Mouse (Mus musculus) Patski (cell line): ENCODE data around the gene Tspan9. TPM values are rescaled to one million over a fixed set of nuclear protein-coding genes. Genes with fewer than 3 reads are reported as not detected.

Source experiments
- ATAC-seq: fragments of 100-300 bp; one replicate; pipeline ENCODE4 v1.8.0; 2021
- CTCF ChIA-PET: fragments of 350-600 bp; sonication (Branson Sonifier 250); formaldehyde crosslinking; loops from one replicate; lab custom pipeline; 2022; ENCODE audit warnings: inconsistent platforms; lab: Charles Lee
- POLR2A ChIA-PET: fragments of 350-600 bp; sonication (Branson Sonifier 250); formaldehyde crosslinking; loops from one replicate; lab custom pipeline; 2022; ENCODE audit warnings: antibody characterized with exemption, inconsistent platforms; lab: Charles Lee
- DNase-seq: peaks from one replicate; pipeline ENCODE4 v3.0.0-alpha.2; 2011; ENCODE audit warnings: low read depth, low spot score
- H3K27me3 ChIP-seq: fragments of 371-371 bp; one replicate; pipeline ENCODE4 v1.5.1; 2021
- CTCF ChIP-seq: fragments of 100-300 bp; IDR thresholded peaks from one replicate; pipeline ENCODE4 v1.5.1; 2021
- in situ Hi-C: fragments of 300-500 bp; cut with MboI; formaldehyde crosslinking; loops from 3 replicates; pipeline ENCODE4 v1.11.1; 2018; ENCODE audit warnings: low pct_unique_long_range_greater_than_20kb, mixed read lengths
- polyA plus RNA-seq: library from polyadenylated mRNA; unstranded; gene quantifications from one replicate; pipeline ENCODE4 v1.2.3, GENCODE M21; 2021

Tspan9 gene
- polyA plus RNA-seq, 1 experiment from 2014 or later: 135 TPM

- ChIA-PET CTCF (no interaction called here), POLR2A (no interaction called here)
- no peak for DNase-seq
- peaks cover 23% of the 10 kb centered on the region for H3K27me3 ChIP-seq
- peak; percentile 51 for ATAC-seq
- no peak for TF ChIP-seq CTCF
- in situ Hi-C loops: no loop called here
These were observed 217.5 kb downstream of the Tspan9 start for GRCm38 (mm10) chr6:127925915-127926314.

GRCm38 (mm10) chr6:127924750-127925149 lies 218.6 kb downstream of the Tspan9 start:
- ChIA-PET POLR2A (no interaction called here), CTCF (interaction anchor here (0.6 kb wide), 1 partner anchor 30 kb away, joined by 3 read pairs; no protein-coding TSS in a partner anchor)
- DNase-seq: no peak
- ATAC-seq: no peak
- peaks cover 24% of the 10 kb centered on the region for H3K27me3 ChIP-seq
- in situ Hi-C loops: no loop called here
- no peak for TF ChIP-seq CTCF

GRCm38 (mm10) chr6:127923296-127923695 lies 220.1 kb downstream of the Tspan9 start:
- no peak for TF ChIP-seq CTCF
- no peak for ATAC-seq
- peaks cover 24% of the 10 kb centered on the region for H3K27me3 ChIP-seq
- in situ Hi-C loops: no loop called here
- DNase-seq: no peak
- ChIA-PET CTCF (no interaction called here), POLR2A (no interaction called here)

- TF ChIP-seq CTCF: no peak
- H3K27me3 ChIP-seq: peaks cover 22% of the 10 kb centered on the region
- ChIA-PET CTCF (interaction anchor here (1.8 kb wide), 1 partner anchor 9 kb away, joined by 4 read pairs; no protein-coding TSS in a partner anchor), POLR2A (no interaction called here)
- DNase-seq: no peak
- in situ Hi-C loops: no loop called here
- ATAC-seq: no peak
These were observed 221.4 kb downstream of the Tspan9 start for GRCm38 (mm10) chr6:127921996-127922395.

- ChIA-PET CTCF (interaction anchor here (0.6 to 2.0 kb wide), 7 partner anchors 10 to 393 kb away, joined by 3 to 9 read pairs (median 4); no protein-coding TSS in a partner anchor), POLR2A (no interaction called here)
- in situ Hi-C loops: no loop called here
- DNase-seq: peak; percentile 13
- peak; percentile 65 for ATAC-seq
- peak; percentile 87 for TF ChIP-seq CTCF
- H3K27me3 ChIP-seq: peaks cover 16% of the 10 kb centered on the region
These were observed 222.7 kb downstream of the Tspan9 start for GRCm38 (mm10) chr6:127920652-127921051.

GRCm38 (mm10) chr6:127919491-127919890 lies 223.9 kb downstream of the Tspan9 start:
- in situ Hi-C loops: no loop called here
- no peak for DNase-seq
- peaks cover 11% of the 10 kb centered on the region for H3K27me3 ChIP-seq
- ChIA-PET POLR2A (no interaction called here), CTCF (interaction anchor here (1.2 to 2.0 kb wide), 3 partner anchors 9 to 33 kb away, joined by 3 to 9 read pairs (median 7); no protein-coding TSS in a partner anchor)
- ATAC-seq: no peak
- no peak for TF ChIP-seq CTCF

- ATAC-seq (no peak), DNase-seq (no peak)
- ChIA-PET POLR2A (interaction anchor here (0.6 kb wide), 1 partner anchor 81 kb away, joined by 3 read pairs; no protein-coding TSS in a partner anchor), CTCF (no interaction called here)
- no peak for TF ChIP-seq CTCF
- peaks cover 5% of the 10 kb centered on the region for H3K27me3 ChIP-seq
- in situ Hi-C loops: no loop called here
These were observed 225.7 kb downstream of the Tspan9 start for GRCm38 (mm10) chr6:127917712-127918111.

GRCm38 (mm10) chr6:127916993-127917392 lies 226.4 kb downstream of the Tspan9 start:
- peaks cover 3% of the 10 kb centered on the region for H3K27me3 ChIP-seq
- POLR2A ChIA-PET: no interaction called here
- CTCF ChIA-PET: no interaction called here
- DNase-seq: no peak
- no peak for TF ChIP-seq CTCF
- in situ Hi-C loops: no loop called here
- ATAC-seq: no peak

GRCm38 (mm10) chr6:127912938-127913337 lies 230.5 kb downstream of the Tspan9 start:
- H3K27me3 ChIP-seq: peaks cover 12% of the 10 kb centered on the region
- ATAC-seq: no peak
- ChIA-PET POLR2A (no interaction called here), CTCF (no interaction called here)
- TF ChIP-seq CTCF: no peak
- in situ Hi-C loops: no loop called here
- no peak for DNase-seq

GRCm38 (mm10) chr6:127911687-127912086 lies 231.7 kb downstream of the Tspan9 start:
- ATAC-seq (no peak), DNase-seq (no peak)
- POLR2A ChIA-PET: no interaction called here
- in situ Hi-C loops: no loop called here
- TF ChIP-seq CTCF: no peak
- CTCF ChIA-PET: interaction anchor here (2.2 kb wide), 1 partner anchor 9 kb away, joined by 9 read pairs; no protein-coding TSS in a partner anchor
- peaks cover 12% of the 10 kb centered on the region for H3K27me3 ChIP-seq

Other genes with a start within 250 kb of the Tspan9 start
- gene Tead4, start 157.2 kb upstream of the Tspan9 start, polyA plus RNA-seq: 6.1 TPM
- 79.6 TPM for gene Tulp3, start 212.3 kb upstream of the Tspan9 start, polyA plus RNA-seq
- gene Rhno1, start 219.3 kb upstream of the Tspan9 start, polyA plus RNA-seq: 47.2 TPM
- 45.4 TPM for gene Foxm1, start 219.4 kb upstream of the Tspan9 start, polyA plus RNA-seq
- gene Tex52, start 231.9 kb upstream of the Tspan9 start, polyA plus RNA-seq: 0.44 TPM
- gene Gm44596, start 231.9 kb upstream of the Tspan9 start, polyA plus RNA-seq: not detected